8 mouse cellular contexts compared by ENCODE assay signal in the genomic region with DNA sequence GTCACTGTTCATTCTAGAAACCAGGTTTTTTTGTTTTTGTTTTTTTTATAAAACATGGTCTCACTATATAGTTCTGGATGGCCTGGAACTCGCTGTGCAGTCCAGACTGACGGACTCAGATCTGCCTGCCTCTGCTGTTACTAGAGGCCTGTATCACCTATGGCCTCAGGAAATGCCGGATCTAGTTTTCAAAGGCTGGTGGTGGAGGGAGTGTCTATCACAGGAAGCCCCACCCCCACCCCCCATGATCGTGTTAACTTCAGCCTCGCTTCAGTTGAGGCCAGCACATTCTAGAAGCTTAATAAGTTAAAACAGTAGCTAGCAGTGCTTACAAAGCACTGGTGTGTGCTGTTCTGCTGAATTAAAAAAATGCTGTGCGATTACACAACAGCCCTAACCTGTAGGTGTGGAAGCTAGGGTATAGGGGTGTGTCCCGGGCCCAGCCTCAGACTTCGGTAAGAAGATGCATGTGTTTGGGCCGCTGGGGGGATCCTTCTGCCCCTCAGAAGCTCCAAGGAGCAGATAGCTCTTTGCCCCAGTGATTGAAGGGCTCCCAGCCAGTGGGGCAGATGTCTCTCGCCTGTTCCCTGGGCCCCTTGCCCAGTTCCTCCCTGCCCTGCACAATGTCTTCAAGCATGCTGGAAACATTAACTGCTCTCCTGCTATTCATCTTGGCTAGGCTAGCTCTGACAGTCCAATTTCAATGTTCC.
DNase-seq lines count a peak whose midpoint lies in the region; ATAC-seq and TF ChIP-seq lines count a peak whose summit lies in the region.

No protein-coding gene starts in this region.

- peaks cover 36% of the 10 kb centered on the region for H3K4me1 ChIP-seq in intestine, embryonic 15.5 days (replicated peaks)
- H3K4me1 ChIP-seq in intestine, postnatal 0 days (replicated peaks; ENCODE audit: control insufficient read depth, insufficient read depth, low read length) = no peaks in the 10 kb centered on the region
- peaks cover 52% of the 10 kb centered on the region for H3K4me1 ChIP-seq in embryonic facial prominence, embryonic 13.5 days
- H3K4me1 ChIP-seq in heart, embryonic 16.5 days (ENCODE audit: control insufficient read depth, insufficient read depth, low read length) = peaks cover 25% of the 10 kb centered on the region
- H3K4me1 ChIP-seq in kidney, postnatal 0 days (replicated peaks; ENCODE audit: insufficient read depth, low read length) = peaks cover 11% of the 10 kb centered on the region

- no peak overlapping the region for H3K4me3 ChIP-seq in intestine, embryonic 15.5 days (replicated peaks)
- no peak overlapping the region for H3K4me3 ChIP-seq in intestine, postnatal 0 days (ENCODE audit: low read depth, low read length)
- H3K4me3 ChIP-seq in embryonic facial prominence, embryonic 13.5 days = no peak overlapping the region
- H3K4me3 ChIP-seq in heart, embryonic 16.5 days (ENCODE audit: low read length) = no peak overlapping the region
- H3K4me3 ChIP-seq in kidney, postnatal 0 days (replicated peaks; ENCODE audit: low read depth, low read length) = no peak overlapping the region

- TF ChIP-seq CTCF in intestine, postnatal 0 days (IDR thresholded peaks at IDR 0.05; ENCODE audit: low read depth) = no peak
- no peak for TF ChIP-seq CTCF in kidney, postnatal 0 days (IDR thresholded peaks at IDR 0.05; ENCODE audit: low read depth)

- WGBS in intestine, embryonic 15.5 days = 47% methylated on average over 10 of the region's 10 CpGs
- 46% methylated on average over 10 of the region's 10 CpGs for WGBS in intestine, postnatal 0 days
- 40% methylated on average over 10 of the region's 10 CpGs for WGBS in embryonic facial prominence, embryonic 13.5 days
- 49% methylated on average over 10 of the region's 10 CpGs for WGBS in heart, embryonic 16.5 days
- WGBS in kidney, postnatal 0 days = 35% methylated on average over 10 of the region's 10 CpGs

- no peaks in the 10 kb centered on the region for H3K27me3 ChIP-seq in intestine, embryonic 15.5 days (replicated peaks)
- H3K27me3 ChIP-seq in intestine, postnatal 0 days (replicated peaks; ENCODE audit: control insufficient read depth, insufficient read depth, low read length) = no peaks in the 10 kb centered on the region
- H3K27me3 ChIP-seq in embryonic facial prominence, embryonic 13.5 days = no peaks in the 10 kb centered on the region
- no peaks in the 10 kb centered on the region for H3K27me3 ChIP-seq in heart, embryonic 16.5 days (ENCODE audit: control insufficient read depth, insufficient read depth, low read length)
- H3K27me3 ChIP-seq in kidney, postnatal 0 days (ENCODE audit: insufficient read depth, low read length) = no peaks in the 10 kb centered on the region

- no peaks in the 10 kb centered on the region for H3K9me3 ChIP-seq in intestine, embryonic 15.5 days
- H3K9me3 ChIP-seq in intestine, postnatal 0 days (ENCODE audit: control insufficient read depth) = no peaks in the 10 kb centered on the region
- H3K9me3 ChIP-seq in embryonic facial prominence, embryonic 13.5 days = no peaks in the 10 kb centered on the region
- H3K9me3 ChIP-seq in heart, embryonic 16.5 days (replicated peaks; ENCODE audit: control insufficient read depth, low read length) = no peaks in the 10 kb centered on the region
- H3K9me3 ChIP-seq in kidney, postnatal 0 days (replicated peaks; ENCODE audit: low read length) = no peaks in the 10 kb centered on the region

- peak overlapping the region; percentile 36; the same call in 1 of the 2 replicates for H3K27ac ChIP-seq in intestine, embryonic 15.5 days
- H3K27ac ChIP-seq in intestine, postnatal 0 days (ENCODE audit: low read depth, low read length) = no peak overlapping the region
- H3K27ac ChIP-seq in embryonic facial prominence, embryonic 13.5 days = peak overlapping the region; percentile 64
- H3K27ac ChIP-seq in heart, embryonic 16.5 days (ENCODE audit: low read length) = peak overlapping the region; percentile 3; the same call in 1 of the 2 replicates
- H3K27ac ChIP-seq in kidney, postnatal 0 days = peak overlapping the region; percentile 61

- ATAC-seq in intestine, embryonic 15.5 days = peak; percentile 60
- ATAC-seq in intestine, postnatal 0 days = no peak
- 0 out of 2 replicates have a peak, but pooled peaks have one; percentile 9 for ATAC-seq in embryonic facial prominence, embryonic 13.5 days (ENCODE audit: insufficient number of reproducible peaks, insufficient read depth, low FRiP score, low TSS enrichment, low read depth)
- peak; percentile 60; the same call in 1 of the 2 replicates for ATAC-seq in heart, embryonic 16.5 days (replicated peaks; ENCODE audit: extremely low read depth, insufficient read depth, low FRiP score)
- peak; percentile 90 for ATAC-seq in kidney, postnatal 0 days (replicated peaks; ENCODE audit: low FRiP score, low read depth)
- ATAC-seq in megakaryocyte progenitor cell, adult 5-6 weeks (replicated peaks; ENCODE audit: poor library complexity) = peak; percentile 20

- peak; percentile 95 for DNase-seq in NIH3T3 (ENCODE audit: low read depth)
- peak; percentile 49 for DNase-seq in kidney, postnatal 0 days (ENCODE audit: low spot score)
- DNase-seq in B cell, adult 2 months = no peak

- no peaks in the 10 kb centered on the region for H3K36me3 ChIP-seq in intestine, embryonic 15.5 days
- H3K36me3 ChIP-seq in intestine, postnatal 0 days (ENCODE audit: control insufficient read depth, insufficient read depth) = no peaks in the 10 kb centered on the region
- no peaks in the 10 kb centered on the region for H3K36me3 ChIP-seq in embryonic facial prominence, embryonic 13.5 days
- no peaks in the 10 kb centered on the region for H3K36me3 ChIP-seq in heart, embryonic 16.5 days (ENCODE audit: control insufficient read depth, insufficient read depth)
- H3K36me3 ChIP-seq in kidney, postnatal 0 days (ENCODE audit: insufficient read depth, low read length) = no peaks in the 10 kb centered on the region

- H3K4me2 ChIP-seq in intestine, embryonic 15.5 days (replicated peaks) = no peak overlapping the region; the same call in 1 of the 2 replicates
- H3K4me2 ChIP-seq in intestine, postnatal 0 days (replicated peaks; ENCODE audit: low read depth) = no peak overlapping the region
- no peak overlapping the region for H3K4me2 ChIP-seq in embryonic facial prominence, embryonic 13.5 days
- H3K4me2 ChIP-seq in heart, embryonic 16.5 days (ENCODE audit: low read depth, low read length) = no peak overlapping the region
- no peak overlapping the region for H3K4me2 ChIP-seq in kidney, postnatal 0 days (ENCODE audit: low read length)

- no peak overlapping the region for H3K9ac ChIP-seq in intestine, embryonic 15.5 days
- no peak overlapping the region for H3K9ac ChIP-seq in intestine, postnatal 0 days (ENCODE audit: low read depth, low read length)
- 0 out of 2 replicates have a peak overlapping the region, but pooled peaks have one; percentile 7 for H3K9ac ChIP-seq in embryonic facial prominence, embryonic 13.5 days
- H3K9ac ChIP-seq in heart, embryonic 16.5 days (ENCODE audit: low read length) = no peak overlapping the region
- H3K9ac ChIP-seq in kidney, postnatal 0 days (ENCODE audit: low read depth, low read length) = no peak overlapping the region

Comparison
In these comparisons a context has a peak if more than half of its experiments do, and no peak if none do; other contexts are left out.
1. DNase-seq: peak in NIH3T3 (single experiment) and kidney, postnatal 0 days (single experiment); none in B cell, adult 2 months (0 of 2).